Mouse (Mus musculus): ENCODE measurements around the gene Exoc6. TPM values are rescaled to one million over a fixed set of nuclear protein-coding genes. Genes with fewer than 3 reads are reported as not detected.
A peak's percentile ranks its signal among the peaks of the same experiment; 100 is the strongest.

Gene Exoc6
- polyA plus RNA-seq, 1 experiment: 14.1 TPM

DNA sequence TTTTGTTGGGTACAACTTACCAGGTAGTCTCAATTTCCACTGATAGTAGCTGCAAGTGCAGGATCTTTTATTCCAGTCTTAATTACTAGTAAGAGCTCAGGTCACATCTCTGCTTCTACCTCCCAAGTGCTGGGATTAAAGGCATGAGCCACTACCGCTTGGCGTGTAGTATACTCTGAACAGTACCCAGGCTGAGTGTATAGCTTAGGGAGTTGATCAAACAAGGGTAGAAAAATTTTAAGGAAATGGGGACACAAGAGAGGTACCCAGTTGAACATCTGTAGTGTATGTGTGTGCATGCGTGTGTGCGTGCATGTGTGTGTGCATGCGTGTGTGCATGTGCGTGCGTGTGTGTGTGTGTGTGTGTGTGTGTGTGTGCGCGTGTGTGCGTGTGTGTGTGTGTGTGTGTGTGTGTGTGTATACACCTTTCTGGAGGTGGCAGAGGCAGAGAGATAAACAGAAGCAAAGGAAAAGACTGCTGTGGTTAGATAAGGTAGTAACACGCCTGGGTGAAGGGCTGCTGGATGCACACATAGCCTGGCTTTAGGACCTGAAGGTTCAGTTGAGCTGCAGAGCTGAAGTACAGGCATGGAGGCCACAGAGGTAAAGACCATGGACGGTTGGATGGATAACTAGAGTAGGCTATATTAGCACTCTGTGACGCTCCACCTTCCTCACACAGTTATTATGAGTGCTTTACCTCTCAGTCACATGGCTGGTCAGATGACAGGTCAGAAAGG lies 117.8 kb downstream of the Exoc6 start:
- Histone ChIP-seq H3K4me1 (peaks cover 72% of the 10 kb centered on the region), H3K9me3 (no peaks in the 10 kb centered on the region), H3K36me3 (replicated peaks; ENCODE audit: low read length) (peaks cover 93% of the 10 kb centered on the region), H3K27me3 (replicated peaks) (no peaks in the 10 kb centered on the region), H3K4me3 (replicated peaks) (peak overlapping the region; percentile 16)
- TF ChIP-seq FLI1 (IDR thresholded peaks at IDR 0.05; ENCODE audit: low read length) (no peak), GATA1 (IDR thresholded peaks at IDR 0.05; ENCODE audit: borderline replicate concordance, low read length) (no peak)

DNA sequence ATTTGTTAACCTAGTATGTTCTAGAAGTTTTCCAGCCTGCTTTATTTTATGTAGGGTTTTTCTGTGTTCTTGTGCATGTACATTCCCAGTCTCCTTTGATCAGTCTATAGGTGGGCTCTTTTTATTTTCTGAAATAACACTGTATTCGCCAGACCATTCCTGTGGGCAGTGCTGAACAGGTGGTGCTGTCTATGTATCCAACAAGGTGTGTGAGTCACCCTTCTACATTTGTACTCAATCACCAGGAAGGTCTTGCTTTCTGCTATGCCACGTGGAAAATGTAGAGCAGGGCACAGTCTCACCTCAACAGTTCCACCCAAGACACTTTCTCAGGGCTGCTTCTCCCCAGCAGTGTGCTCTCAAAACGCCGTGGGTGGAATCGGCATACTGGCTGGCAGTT lies 118.4 kb downstream of the Exoc6 start:
- Histone ChIP-seq H3K36me3 (replicated peaks; ENCODE audit: low read length) (peaks cover 94% of the 10 kb centered on the region), H3K4me1 (peaks cover 67% of the 10 kb centered on the region), H3K9me3 (no peaks in the 10 kb centered on the region), H3K4me3 (replicated peaks) (no peak overlapping the region), H3K27me3 (replicated peaks) (no peaks in the 10 kb centered on the region)
- TF ChIP-seq FLI1 (IDR thresholded peaks at IDR 0.05; ENCODE audit: low read length) (no peak), GATA1 (IDR thresholded peaks at IDR 0.05; ENCODE audit: borderline replicate concordance, low read length) (no peak)

- no peaks in the 10 kb centered on the region for H3K27me3 ChIP-seq (replicated peaks)
- peaks cover 93% of the 10 kb centered on the region for H3K36me3 ChIP-seq (replicated peaks; ENCODE audit: low read length)
- TF ChIP-seq FLI1 (IDR thresholded peaks at IDR 0.05; ENCODE audit: low read length) (no peak), GATA1 (IDR thresholded peaks at IDR 0.05; ENCODE audit: borderline replicate concordance, low read length) (no peak)
- H3K9me3 ChIP-seq: no peaks in the 10 kb centered on the region
- H3K4me3 ChIP-seq (replicated peaks): no peak overlapping the region
- H3K4me1 ChIP-seq: peaks cover 63% of the 10 kb centered on the region
Measured at GRCm38 (mm10) chr19:37669486-37669885, 119.3 kb downstream of the Exoc6 start.

DNA sequence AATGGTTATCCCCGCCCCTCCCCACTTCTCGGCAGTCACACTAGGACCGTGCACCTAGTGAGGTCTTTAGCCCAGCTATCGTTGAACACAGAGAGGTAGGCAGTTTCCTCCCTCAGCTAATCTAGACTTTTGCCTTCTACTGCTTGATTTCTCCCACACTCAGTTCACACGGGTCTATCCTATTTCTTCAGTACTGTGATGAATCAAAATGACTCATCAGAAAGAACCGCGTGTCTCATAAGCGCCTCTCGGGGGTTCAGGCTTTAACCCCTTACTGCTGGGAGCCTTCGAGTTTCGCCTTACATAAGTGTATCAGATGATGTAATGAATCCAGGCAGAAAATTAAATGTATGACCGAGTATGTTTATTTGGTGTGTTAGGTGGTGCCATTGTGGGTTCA lies 123.2 kb downstream of the Exoc6 start:
- H3K36me3 ChIP-seq (replicated peaks; ENCODE audit: low read length): peaks cover 90% of the 10 kb centered on the region
- TF ChIP-seq FLI1 (IDR thresholded peaks at IDR 0.05; ENCODE audit: low read length): no peak
- no peak for TF ChIP-seq GATA1 (IDR thresholded peaks at IDR 0.05; ENCODE audit: borderline replicate concordance, low read length)

DNA sequence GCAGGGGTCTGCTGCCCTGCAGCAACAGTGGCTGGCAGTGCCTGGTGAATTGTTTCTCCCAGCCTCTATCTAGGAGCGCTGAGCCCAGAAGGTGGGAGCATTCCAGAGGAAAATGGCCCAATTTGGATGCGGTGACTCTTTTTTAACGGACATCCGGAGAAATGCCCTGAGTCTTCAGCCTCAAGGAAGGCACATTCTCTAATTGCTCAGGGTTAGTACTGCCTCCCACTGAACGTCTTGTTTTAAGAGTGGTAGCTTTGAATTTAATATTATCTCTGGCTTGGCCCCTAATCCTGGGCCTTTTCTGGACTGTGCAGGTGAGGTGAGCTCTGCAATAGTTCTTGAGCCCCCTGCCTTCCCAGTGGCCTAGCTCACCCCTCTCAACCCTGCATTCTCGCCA lies 135.1 kb downstream of the Exoc6 start, which contains the start of gene Cyp26c1:
TSS of gene Cyp26c1 (plus strand) at position 301 of the 400 bp plus-strand sequence.
- Histone ChIP-seq H3K9me3 (no peaks in the 10 kb centered on the region), H3K27me3 (replicated peaks) (no peaks in the 10 kb centered on the region)
- TF ChIP-seq GATA1 (IDR thresholded peaks at IDR 0.05; ENCODE audit: borderline replicate concordance, low read length): no peak
- no peak for TF ChIP-seq FLI1 (IDR thresholded peaks at IDR 0.05; ENCODE audit: low read length)

More for the DNA sequence above, 123.2 kb downstream of the Exoc6 start:
- H3K4me1 ChIP-seq: peaks cover 32% of the 10 kb centered on the region
- H3K9me3 ChIP-seq: no peaks in the 10 kb centered on the region
- H3K27me3 ChIP-seq (replicated peaks): no peaks in the 10 kb centered on the region
- no peak overlapping the region for H3K4me3 ChIP-seq (replicated peaks)

DNA sequence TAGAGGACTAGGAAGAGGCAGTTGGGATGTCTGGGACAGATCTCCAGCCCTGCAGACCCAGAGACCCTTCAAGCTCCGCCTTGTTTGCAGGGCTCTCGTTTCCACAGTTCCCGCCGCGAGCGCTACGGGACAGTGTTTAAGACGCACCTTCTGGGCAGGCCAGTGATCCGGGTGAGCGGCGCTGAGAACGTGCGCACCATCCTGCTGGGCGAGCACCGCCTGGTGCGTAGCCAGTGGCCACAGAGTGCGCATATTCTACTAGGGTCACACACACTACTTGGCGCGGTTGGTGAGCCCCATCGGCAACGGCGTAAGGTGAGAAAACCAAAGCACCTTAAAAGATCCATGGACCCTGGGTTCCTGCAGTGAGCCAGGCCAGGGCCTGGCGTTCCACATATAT lies 136.1 kb downstream of the Exoc6 start:
- no peaks in the 10 kb centered on the region for H3K9me3 ChIP-seq
- peaks cover 100% of the 10 kb centered on the region for H3K36me3 ChIP-seq (replicated peaks; ENCODE audit: low read length)
- no peak overlapping the region for H3K4me3 ChIP-seq (replicated peaks)
- peaks cover 3% of the 10 kb centered on the region for H3K27me3 ChIP-seq (replicated peaks)
- H3K4me1 ChIP-seq: peaks cover 17% of the 10 kb centered on the region; the same call in 1 of the 2 replicates
- no peak for TF ChIP-seq GATA1 (IDR thresholded peaks at IDR 0.05; ENCODE audit: borderline replicate concordance, low read length)
- TF ChIP-seq FLI1 (IDR thresholded peaks at IDR 0.05; ENCODE audit: low read length): no peak

More for the DNA sequence above, 135.1 kb downstream of the Exoc6 start, which contains the start of gene Cyp26c1:
- Histone ChIP-seq H3K36me3 (replicated peaks; ENCODE audit: low read length) (peaks cover 100% of the 10 kb centered on the region), H3K4me1 (peaks cover 14% of the 10 kb centered on the region; the same call in 1 of the 2 replicates), H3K4me3 (replicated peaks) (no peak within 1 kb of the TSS)

GRCm38 (mm10) chr19:37686941-37687850 lies 137.0 kb downstream of the Exoc6 start:
- H3K4me1 ChIP-seq: peaks cover 23% of the 10 kb centered on the region; the same call in 1 of the 2 replicates
- TF ChIP-seq FLI1 (IDR thresholded peaks at IDR 0.05; ENCODE audit: low read length) (no peak), GATA1 (IDR thresholded peaks at IDR 0.05; ENCODE audit: borderline replicate concordance, low read length) (no peak)
- H3K36me3 ChIP-seq (replicated peaks; ENCODE audit: low read length): peaks cover 100% of the 10 kb centered on the region
- peaks cover 9% of the 10 kb centered on the region for H3K27me3 ChIP-seq (replicated peaks)
- peak overlapping the region; percentile 7 for H3K4me3 ChIP-seq (replicated peaks)
- no peaks in the 10 kb centered on the region for H3K9me3 ChIP-seq

- H3K36me3 ChIP-seq (replicated peaks; ENCODE audit: low read length): peaks cover 100% of the 10 kb centered on the region
- TF ChIP-seq FLI1 (IDR thresholded peaks at IDR 0.05; ENCODE audit: low read length) (no peak), GATA1 (IDR thresholded peaks at IDR 0.05; ENCODE audit: borderline replicate concordance, low read length) (no peak)
- H3K4me3 ChIP-seq (replicated peaks): no peak overlapping the region
- peaks cover 4% of the 10 kb centered on the region; the same call in 1 of the 2 replicates for H3K9me3 ChIP-seq
- H3K27me3 ChIP-seq (replicated peaks): peaks cover 30% of the 10 kb centered on the region
- H3K4me1 ChIP-seq: peaks cover 36% of the 10 kb centered on the region; the same call in 1 of the 2 replicates
Measured at GRCm38 (mm10) chr19:37689478-37689877, 139.3 kb downstream of the Exoc6 start.

DNA sequence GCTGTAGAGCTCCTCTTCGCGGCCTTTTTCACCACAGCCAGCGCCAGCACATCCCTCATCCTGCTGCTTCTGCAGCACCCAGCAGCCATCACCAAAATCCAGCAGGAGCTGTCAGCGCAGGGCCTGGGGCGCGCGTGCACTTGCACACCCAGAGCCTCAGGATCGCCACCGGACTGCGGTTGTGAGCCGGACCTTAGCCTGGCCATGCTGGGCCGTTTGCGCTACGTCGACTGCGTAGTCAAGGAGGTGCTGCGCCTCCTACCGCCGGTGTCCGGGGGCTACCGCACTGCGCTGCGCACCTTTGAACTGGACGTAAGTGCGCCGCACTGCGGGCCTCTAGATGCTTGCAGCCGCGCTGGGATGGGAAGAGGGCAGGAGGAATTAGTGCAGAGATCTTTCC lies 140.5 kb downstream of the Exoc6 start:
- Histone ChIP-seq H3K9me3 (peaks cover 5% of the 10 kb centered on the region; the same call in 1 of the 2 replicates), H3K36me3 (replicated peaks; ENCODE audit: low read length) (peaks cover 96% of the 10 kb centered on the region), H3K4me1 (peaks cover 38% of the 10 kb centered on the region), H3K27me3 (replicated peaks) (peaks cover 42% of the 10 kb centered on the region), H3K4me3 (replicated peaks) (no peak overlapping the region)
- no peak for TF ChIP-seq GATA1 (IDR thresholded peaks at IDR 0.05; ENCODE audit: borderline replicate concordance, low read length)
- no peak for TF ChIP-seq FLI1 (IDR thresholded peaks at IDR 0.05; ENCODE audit: low read length)
